Mouse (Mus musculus) frontal cortex, adult 2 months (tissue): ENCODE results near the gene Lnx2. TPM values are rescaled to one million over a fixed set of nuclear protein-coding genes. Genes with fewer than 3 reads are reported as not detected.
A peak's percentile ranks its signal among the peaks of the same experiment; 100 is the strongest.

Experiments used
- DNase-seq, 2 experiments: peaks; one replicate each; pipeline ENCODE4 v3.0.0; 2022; ENCODE audit warnings: low spot score in 1 of 2; ENCODE audit errors: extremely low spot score in 1 of 2
- polyA plus RNA-seq: library from polyadenylated mRNA; depleted of rRNA; stranded (reverse); fragments of >200 nt; gene quantifications from 2 replicates; pipeline ENCODE4 v1.2.3, GENCODE M21; 2012

The Lnx2 gene
- polyA plus RNA-seq, 1 experiment = 7.6 TPM

DNA sequence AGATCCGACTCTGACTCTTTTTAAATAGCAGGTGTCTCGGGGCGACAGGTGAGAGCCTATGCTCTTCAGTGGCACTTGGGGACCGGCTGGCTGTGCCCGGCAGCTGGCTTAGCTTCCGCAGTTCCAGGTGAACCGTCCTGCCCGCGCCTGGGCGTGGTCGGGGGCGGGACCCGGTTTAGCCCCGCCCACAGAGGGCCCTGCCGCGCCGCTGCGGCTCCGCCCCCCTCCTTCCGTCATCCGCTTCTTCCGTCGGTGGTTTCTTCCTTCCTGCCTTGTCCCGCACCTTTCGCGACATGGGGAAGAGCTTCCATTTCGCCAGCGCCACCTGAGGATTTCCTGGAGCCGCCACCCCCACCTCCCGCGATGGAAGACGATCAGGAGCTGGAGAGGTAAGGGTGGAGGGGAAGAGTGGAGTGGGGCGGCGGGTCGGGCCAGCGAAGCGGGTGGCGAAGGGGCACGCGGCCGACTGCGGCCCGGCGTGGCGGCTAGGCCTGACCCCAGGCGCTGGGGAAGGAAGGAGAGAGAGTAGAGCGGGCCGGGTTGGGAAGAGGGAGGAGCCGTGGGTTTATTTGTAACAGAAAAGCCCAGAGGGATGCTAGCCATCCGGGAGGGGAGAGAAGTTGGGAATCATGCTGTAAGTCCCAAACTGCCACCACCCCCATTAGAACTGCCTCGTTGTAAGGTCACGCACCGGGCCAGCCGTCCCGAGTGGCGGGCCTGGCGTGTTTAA, 1.1 kb upstream of the Lnx2 start:
- peak; percentile 75 to 91 for DNase-seq

DNA sequence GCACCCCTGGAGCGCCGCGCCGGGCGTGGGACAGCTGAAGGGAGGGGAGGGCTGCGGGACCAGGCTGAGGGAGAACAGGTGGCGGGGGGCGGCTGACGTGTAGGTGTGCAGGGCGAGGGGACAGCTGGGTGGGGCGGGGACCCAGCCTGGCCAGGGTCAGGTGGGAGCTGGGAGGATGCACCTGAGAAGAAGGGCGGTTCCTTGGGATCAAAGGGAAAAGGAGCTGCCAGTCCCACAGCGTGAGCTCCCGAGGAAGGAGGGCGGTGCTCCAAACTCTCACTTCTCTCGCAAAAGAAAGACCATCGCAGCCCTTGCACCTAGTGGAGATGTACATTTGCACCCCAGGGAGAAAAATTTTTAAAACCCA, 396 bp upstream of the Lnx2 start, which contains the start of gene Polr1d:
TSS of gene Polr1d (plus strand) at position 252 of the 367 bp plus-strand sequence.
- DNase-seq = no peak

DNA sequence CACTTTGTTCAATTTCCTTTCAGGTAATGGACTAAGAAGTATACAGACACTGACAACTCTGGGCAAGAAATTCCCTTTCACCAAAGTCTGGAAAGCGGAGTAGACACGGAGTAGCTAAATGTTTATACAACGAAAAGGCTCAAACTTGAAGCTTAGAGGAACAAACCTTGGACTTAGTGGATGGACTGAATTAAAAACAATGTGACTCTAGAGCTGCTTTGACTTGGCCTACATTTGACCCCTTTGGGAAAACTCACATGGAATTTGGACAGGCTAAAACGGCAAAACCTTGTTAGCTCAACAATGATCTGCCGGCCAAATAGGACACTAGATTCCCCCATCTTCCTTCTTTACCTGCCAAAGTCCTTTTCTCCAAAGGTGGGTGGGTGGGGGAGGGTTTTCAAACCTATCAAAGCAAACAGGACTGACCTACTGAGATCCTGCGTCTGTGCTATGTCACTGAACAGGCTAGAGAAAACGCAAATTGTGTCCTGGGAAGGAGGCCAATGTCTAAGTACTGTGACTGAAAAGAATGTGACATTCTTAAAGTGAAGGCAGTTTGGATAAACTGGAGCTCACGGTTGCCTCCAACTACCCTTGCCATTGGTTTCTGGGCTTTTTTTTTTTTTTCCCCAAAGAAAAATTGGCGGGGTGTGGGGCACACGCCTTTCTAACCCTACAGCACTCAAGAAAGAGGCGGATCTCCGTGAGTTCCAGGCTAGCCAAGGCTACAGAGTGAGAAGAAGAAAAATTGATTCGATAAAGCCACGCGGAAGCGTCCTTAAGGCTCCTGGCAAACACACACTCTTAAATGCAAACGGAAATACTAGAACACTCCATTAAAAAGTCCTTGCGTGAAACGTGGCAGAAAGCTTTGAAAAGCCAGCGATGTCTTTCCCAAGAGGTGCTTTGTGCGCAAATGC, 1.0 kb downstream of the Lnx2 start:
- no peak for DNase-seq

DNA sequence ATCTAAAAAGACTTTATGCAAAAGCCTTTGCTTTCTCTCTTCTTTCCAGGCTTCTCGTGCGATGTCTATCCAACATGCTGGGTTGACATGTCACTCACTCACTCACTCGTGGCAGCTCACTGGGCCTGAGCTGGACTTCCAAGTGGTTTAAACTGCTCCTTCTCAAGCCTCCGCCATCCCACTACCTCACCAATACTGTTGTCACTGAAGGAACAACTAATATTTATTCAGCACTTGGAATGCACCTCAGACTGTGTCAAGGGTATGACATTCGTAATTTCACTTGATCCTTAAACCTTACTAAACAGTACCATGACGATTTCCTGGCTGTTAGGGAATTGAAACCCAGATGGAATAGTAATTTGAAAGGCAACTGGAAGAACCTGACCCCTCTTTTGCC, 2.6 kb downstream of the Lnx2 start:
- no peak for DNase-seq

DNA sequence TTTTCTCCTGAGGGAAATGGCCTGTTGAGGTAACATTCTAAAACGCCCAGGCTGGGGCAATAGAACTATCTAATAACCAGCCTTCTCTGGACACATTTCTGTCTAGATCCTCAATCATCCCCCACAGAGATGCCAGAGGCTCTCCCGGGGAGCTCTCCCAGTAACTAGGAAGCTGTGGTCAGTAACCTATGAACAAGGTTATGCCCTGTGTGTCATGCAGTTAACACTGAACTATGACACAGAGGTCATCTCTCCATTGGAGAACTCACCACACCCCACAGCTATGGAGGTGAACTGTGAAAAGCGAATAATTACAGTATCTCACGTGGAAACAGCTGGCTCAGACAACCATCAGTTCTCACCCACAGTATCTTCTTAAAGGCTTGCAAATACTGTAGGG, 4.5 kb downstream of the Lnx2 start:
- DNase-seq = no peak

DNA sequence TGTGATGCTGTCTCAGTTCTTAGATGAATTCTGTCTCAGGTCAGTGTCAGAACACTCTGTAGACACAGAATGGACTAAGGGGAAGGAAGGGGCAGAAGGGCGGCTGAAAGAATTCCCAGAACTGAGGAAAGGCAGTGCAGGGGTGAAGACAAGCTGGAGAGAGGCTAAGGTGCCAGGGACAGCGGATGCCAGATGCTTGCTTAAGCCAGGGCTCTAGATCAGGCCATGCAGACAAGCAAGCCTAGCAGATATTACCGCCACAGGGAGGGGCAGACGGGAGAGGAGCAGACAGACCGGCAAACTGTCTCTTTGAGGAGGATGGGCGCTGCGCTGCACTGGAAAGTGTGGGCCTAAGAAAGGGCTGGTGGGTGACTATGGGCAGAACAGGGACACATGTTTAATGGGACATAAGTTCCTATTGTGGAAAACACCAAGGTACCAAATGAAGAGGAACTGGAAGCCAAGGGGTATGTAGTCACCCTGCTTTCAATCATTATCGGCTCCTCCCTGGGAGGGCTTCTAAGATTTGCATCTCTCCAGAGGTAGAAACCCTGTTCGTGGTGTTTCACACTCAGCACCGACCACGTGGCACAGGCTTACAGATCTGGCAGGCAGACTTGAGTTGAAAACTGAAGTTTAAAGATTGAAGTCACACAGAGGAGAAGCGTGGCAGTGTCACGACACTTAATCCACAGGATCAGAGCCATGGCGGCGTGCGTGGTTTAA, 5.4 kb downstream of the Lnx2 start:
- no peak for DNase-seq

DNA sequence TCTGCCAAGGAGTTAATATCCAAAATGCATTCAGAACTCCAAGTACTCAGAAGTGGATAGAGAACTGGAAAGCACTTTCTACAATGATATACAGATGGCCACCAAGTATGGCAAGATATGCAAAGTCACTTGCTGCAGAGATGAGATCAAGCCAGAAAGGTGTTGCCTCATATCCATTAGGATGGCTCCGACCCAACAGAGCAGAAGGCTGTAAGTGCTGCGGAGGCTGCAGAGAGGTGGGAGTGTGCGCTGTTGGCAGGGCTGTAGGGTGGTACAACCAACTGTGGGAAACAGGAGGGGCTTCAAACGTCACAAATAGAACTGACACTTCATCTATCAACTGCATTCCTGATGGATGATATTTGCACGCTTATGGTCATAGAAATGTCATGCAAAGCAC, 7.5 kb downstream of the Lnx2 start:
- peak in 1 of 2 experiments; percentile 63 for DNase-seq

DNA sequence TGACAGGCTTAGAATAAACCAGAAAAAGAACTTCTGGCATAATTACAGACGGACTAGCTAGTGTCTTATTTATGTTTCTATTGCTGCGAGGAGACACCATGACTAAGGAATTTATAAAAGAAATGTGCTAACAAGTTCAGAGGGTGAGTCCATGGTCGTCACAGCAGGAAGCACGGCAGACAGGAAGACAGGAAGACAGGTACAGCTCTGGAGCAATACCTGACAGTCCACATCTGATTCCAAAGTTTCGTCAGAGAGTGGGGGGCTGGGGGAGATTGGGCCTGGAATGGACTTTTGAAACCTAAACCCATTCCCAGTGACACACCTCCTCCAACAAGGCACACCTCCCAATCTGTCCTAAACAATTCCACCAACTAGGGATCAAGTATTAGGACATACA, 9.4 kb downstream of the Lnx2 start:
- DNase-seq = no peak

DNA sequence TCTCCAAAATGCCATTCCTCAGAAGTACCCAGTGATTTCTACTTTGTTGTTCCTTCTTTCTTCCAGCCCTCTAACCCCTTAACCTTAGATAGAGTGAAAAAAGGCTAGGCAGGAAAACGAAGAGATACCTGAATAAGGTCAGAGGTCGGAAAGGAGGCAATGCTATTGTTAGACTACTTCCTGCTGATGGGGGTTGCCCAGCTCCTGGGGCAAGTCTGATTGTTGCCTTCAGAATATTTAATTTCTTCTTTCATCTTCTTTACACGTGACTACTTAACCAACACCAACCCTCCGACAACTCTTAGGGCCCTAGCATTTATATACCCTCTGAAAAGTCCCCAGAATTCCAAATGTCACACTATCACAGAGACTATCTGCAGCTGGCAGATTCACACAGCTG, 10.3 kb downstream of the Lnx2 start:
- DNase-seq = no peak

DNA sequence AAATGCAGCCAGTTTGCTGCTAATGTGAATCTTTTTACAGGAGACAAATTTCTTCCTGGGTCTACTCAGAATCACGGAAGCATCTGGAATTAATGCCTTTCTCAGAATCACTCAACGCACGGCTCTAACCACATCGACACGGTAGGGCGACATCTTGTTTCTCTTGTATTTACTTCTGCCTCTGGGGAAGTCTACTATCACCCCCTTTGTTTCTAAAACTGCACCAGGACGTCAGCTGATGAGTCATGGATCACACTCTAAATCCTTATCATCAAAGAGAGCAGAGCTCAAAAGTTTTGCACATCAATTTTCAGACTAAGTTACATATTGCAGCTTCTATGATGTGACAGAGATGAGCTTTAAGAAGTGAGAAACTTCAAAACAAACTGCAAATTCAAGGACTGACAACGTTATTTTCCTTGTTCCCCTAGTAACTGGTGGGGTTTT, 13.1 kb downstream of the Lnx2 start:
- DNase-seq = no peak

DNA sequence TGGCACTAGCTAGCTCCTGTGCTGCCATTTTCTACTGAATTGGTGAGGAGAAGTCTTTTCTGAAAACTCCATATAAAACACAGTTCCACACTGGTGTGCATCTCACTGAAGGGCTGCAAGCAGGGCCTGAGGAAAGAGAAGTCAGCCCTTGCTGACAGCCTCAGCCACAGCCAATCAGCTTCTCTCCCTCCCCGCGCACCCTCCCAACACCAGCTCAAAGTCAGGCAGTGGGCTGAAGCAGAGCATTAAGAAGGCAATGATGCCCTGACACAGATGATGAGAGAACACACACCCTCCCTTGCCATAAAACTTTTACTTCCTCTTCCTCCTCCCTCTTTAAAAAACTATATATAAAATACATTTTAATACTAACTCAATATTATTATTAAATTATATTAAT, 16.4 kb downstream of the Lnx2 start:
- DNase-seq = no peak

DNA sequence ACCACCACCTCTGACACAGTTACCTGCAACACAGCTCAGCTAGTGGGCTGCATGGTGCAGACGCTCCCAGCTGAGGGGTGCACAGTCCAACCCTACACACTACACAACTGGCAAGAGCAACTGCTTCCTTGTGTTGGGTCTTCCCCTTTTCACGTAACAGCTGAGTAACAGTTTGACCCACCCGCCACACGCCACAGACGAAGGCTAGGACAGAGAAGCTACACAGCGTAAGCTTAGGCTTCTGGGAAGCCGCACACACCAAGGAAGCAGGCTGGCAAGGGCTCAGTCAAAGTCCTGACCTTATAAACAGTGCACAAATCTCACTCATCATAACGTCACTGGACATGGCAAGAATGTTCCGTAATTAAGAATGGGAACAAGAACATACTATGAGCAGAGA, 17.1 kb downstream of the Lnx2 start:
- no peak for DNase-seq

DNA sequence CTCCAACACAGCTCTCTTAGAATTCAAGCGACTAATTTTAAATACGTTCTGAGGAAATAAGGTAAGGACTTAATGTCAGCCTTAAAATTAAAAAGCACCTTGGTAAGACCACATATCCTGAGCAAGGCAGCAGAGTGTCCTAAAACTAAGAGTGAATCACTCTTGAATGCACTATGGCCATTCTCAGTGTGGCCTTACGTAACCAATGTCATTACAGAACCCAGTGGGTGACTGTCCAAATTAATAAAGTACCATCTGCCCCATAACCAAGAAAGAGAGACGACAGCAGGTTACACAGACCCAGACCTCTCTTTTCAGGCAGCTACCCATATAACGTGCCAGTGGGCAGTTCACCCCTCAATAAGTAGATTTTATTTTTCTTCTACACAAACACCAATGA, 17.7 kb downstream of the Lnx2 start:
- DNase-seq = no peak

DNA sequence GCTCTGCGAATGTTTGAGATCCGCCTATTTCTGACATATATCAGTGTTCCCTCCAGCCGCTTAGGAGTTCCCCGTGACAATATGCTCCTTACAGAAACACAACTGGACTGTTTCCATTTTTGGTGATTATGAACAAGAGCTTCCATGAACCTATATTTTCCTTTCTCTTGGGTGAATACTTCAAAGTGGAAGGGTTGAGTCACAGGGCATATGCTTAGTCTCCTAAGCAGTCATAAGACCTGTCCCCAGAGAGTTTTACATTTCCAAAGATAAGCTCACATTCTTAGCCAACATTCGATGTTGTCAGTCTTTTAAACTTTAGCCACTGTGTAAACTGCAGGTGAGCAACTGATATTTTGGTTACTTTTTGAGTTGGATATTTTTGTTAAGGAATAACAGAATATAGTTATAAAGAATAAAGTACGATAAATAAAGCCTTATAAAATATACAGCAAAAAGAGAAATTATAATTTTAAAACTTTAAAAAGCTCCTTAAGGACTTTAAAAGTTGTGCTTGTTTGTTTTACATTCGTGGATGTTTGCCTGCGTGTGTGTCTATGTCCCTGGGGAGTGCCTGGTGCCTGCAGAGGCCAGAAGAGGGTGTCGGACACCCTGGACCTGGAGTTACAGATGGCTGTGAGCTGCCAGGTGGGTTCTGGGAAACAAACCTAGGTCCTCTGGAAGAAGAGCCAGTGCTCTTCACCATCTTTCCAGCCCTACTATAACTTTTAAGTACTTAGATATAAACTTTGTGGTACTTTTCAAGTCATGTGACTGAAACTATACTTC, 18.6 kb downstream of the Lnx2 start:
- DNase-seq = no peak

DNA sequence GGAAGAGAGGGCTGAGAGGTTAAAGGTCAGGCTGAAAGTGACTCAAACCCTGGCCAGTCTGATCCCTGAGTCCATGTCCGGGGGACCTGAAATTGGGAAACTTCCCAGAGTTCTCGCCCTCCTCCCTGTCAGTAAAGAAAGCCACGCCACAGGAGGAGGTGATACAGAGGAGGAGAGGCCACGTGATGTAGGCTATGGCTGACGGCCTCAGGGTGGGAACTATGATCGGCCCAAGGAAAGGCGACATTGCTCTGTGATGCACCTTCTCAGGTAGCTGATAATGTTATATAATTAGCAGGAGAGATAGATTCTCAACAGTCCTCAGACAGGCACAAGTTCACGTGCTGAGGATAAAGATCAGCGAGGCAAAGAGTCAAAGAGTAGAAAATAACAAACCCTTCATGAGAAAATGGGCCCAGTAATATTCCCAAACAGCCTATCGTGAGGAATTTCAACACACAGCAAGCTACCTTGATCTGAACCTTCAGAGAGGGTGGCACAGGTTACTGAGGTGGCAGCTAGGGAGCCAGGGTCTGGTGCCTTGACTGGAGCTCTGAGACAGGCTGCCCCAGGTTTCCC, 19.6 kb downstream of the Lnx2 start:
- no peak for DNase-seq

DNA sequence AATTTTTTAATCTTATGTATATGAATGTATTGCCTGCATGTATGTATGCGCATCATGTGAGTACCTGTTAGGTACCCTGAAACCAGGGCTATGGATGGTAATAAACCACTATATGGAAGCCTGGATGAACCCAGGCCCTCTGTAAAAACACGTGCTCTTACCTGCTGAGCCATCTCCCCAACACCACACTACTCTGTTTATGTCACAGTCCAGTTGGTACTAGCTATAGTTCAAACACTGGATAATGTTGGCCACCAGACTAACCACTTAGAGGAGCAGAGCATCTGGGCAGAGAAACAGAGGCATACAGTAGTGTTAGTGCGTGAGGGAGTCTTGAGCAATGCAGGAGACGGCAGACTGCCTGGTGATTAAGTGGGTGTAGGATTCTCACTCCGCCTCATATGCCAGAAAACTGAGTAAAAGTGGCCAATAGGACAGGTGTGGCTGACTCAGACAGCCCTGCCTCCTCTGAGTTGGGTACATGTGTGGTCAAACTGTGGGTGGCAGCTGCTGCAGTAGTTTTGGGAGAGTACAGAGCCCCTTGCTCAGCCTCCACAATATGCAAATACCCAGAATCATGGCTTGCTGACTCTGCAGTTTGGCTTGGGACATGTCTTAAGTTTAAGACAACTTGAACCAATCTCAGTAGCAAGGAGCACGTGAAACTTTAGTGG, 20.7 kb downstream of the Lnx2 start:
- peak; percentile 65 to 66 for DNase-seq

DNA sequence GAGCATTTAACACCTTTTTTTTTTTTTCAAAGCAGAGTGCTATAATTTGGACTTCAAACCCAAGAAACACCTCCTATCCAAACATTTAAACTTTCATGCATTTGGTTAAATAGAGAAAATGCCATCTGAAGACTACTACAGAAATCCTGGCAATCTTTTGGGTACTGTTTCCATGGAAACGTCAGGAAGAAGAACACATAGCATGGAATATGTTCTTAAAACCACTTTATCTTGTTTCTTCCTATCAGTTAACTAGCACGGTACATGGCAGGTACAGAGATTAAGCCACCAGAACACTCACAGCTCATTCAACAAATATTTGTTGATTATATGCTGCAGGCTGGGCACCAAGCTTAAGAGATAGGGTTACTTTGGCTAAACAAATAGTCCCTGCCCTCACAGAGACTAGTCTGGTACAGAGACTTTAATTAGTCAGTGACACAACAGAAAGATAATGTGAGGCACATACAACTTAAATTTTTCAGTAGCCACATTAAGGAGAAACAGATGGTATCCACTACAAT, 21.6 kb downstream of the Lnx2 start:
- DNase-seq = peak in 1 of 2 experiments; percentile 53

DNA sequence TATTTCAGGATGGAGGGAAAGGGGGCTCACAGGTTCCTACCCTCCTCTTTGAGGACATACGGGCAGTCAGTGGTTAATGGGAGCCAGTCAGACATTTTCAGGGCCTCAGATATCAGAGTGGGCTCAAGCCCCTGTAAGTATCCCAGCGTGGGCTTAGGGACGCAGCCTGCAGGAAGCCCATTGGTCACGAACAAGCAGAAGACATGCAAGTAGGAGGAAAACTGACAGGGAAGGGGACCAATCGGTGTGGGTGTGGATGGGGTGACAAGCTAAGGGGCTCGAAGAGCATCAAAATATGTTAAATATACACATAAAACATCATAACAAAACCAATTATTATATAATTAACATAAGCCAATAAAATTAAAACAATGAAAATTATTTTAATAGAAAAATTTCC, 22.1 kb downstream of the Lnx2 start:
- DNase-seq = peak in 1 of 2 experiments; percentile 33

DNA sequence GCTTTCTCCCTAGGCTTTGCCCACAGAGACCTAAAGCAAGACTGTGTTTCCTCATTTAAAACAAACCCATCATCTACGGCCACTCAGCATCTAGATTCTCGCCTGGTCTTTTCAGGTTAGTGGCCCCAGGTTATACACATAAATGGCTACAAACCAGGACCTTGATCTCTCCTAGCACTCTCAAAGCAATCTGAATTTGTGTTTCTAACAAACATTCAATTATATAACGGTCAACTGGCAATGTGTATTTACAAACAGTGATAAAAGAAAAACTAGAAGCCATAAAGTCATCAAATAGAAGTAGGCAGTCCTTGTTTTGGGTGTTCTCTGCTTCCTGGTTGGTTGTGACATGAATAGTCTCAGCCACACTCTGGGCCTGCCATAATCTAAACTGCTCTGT, 22.9 kb downstream of the Lnx2 start:
- DNase-seq = no peak
